Comparison of ENCODE assay signal across 9 mouse cellular contexts in the genomic region with DNA sequence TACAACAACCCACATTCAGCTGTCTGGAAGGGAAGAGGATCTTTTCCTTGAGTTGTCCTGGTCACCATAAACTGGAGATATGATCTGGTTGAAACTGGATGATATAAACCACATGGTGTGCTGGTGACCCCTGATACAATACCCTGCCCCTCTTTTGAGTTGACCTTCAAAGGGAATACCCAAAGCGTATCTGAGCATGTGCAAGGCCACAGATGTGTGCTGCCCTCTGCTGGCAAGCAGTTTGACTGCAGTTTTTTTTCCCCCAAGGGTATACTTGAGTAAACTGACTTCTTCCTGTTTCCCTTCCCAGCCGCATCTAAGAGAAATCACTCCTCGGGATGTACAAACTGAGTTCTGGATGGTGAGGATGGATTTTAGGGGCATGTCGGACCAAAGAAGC. TPM values are rescaled to one million over a fixed set of nuclear protein-coding genes. Genes with fewer than 3 reads are reported as not detected.
DNase-seq lines count a peak whose midpoint lies in the region; ATAC-seq and TF ChIP-seq lines count a peak whose summit lies in the region.
"Had no signal": no experiment of that assay in that cellular context is flagged by ENCODE, and none has a peak within 500 bp of the region (broad histone marks: within the 10 kb centered on the region; RNA-seq: fewer than 3 reads in every experiment).

No protein-coding gene starts in this region.

- ATAC-seq in G1E (ENCODE audit: extremely low read depth, insufficient number of reproducible peaks, low FRiP score, poor library complexity, severe bottlenecking) = peak; percentile 45; the same call in 1 of the 2 replicates
- ATAC-seq in megakaryocyte progenitor cell, adult 5-6 weeks (replicated peaks; ENCODE audit: poor library complexity) = peak; percentile 92
- 0 out of 2 replicates have a peak, but pooled peaks have one; percentile 37 for ATAC-seq in stomach, embryonic 14.5 days (ENCODE audit: insufficient number of reproducible peaks, insufficient read depth, low FRiP score, low read depth)

- intact Hi-C loops in gastrocnemius, adult 2 months (cut with DNase I) = no loop called here

- no peaks in the 10 kb centered on the region; the same call in 1 of the 2 replicates for H3K4me1 ChIP-seq in G1E (ENCODE audit: insufficient read depth, low read depth, low read length)
- H3K4me1 ChIP-seq in stomach, embryonic 14.5 days (ENCODE audit: control insufficient read depth, insufficient read depth, low read length) = no peaks in the 10 kb centered on the region

- H3K4me2 ChIP-seq in stomach, embryonic 14.5 days (replicated peaks; ENCODE audit: low read depth, low read length) = no peak overlapping the region

- 41% methylated on average over 4 of the region's 4 CpGs for WGBS in stomach, embryonic 14.5 days

- DNase-seq in gastrocnemius, adult 2 months = no peak
- DNase-seq in gastrocnemius, adult 8-10 months (ENCODE audit: low spot score in 2 of 2) = no peak
- peak; percentile 13 for DNase-seq in G1E (ENCODE audit: low spot score)
- DNase-seq in cerebellum, postnatal 25 days = peak; percentile 16 to 37
- DNase-seq in heart, postnatal 4 days = peak; percentile 57
- peak; percentile 54 to 57 for DNase-seq in layer of hippocampus, postnatal 10 days (ENCODE audit: low spot score in 2 of 2)

- no peak overlapping the region for H3K27ac ChIP-seq in gastrocnemius, adult 2 months
- H3K27ac ChIP-seq in stomach, embryonic 14.5 days (ENCODE audit: low read length) = no peak overlapping the region

- 0 out of 2 replicates have a peak, but pooled peaks cover 3% of the 10 kb centered on the region for H3K27me3 ChIP-seq in G1E (ENCODE audit: insufficient read depth, low read length)
- no peaks in the 10 kb centered on the region for H3K27me3 ChIP-seq in stomach, embryonic 14.5 days (ENCODE audit: control insufficient read depth, insufficient read depth, low read length)
- H3K27me3 ChIP-seq: megakaryocyte, embryonic 14.5 days had no signal

- H3K9ac ChIP-seq in stomach, embryonic 14.5 days (replicated peaks; ENCODE audit: low read depth, low read length) = no peak overlapping the region

- H3K9me3 ChIP-seq in G1E (replicated peaks) = no peaks in the 10 kb centered on the region
- H3K9me3 ChIP-seq in stomach, embryonic 14.5 days (ENCODE audit: control insufficient read depth, low read depth, low read length) = no peaks in the 10 kb centered on the region
- H3K9me3 ChIP-seq: megakaryocyte, embryonic 14.5 days had no signal

- no peak overlapping the region for H3K4me3 ChIP-seq in gastrocnemius, adult 2 months
- no peak overlapping the region for H3K4me3 ChIP-seq in G1E (ENCODE audit: low read depth, low read length)
- no peak overlapping the region for H3K4me3 ChIP-seq in stomach, embryonic 14.5 days (ENCODE audit: low read depth, low read length)
- H3K4me3 ChIP-seq: megakaryocyte, embryonic 14.5 days had no signal

- no peaks in the 10 kb centered on the region for H3K36me3 ChIP-seq in G1E (replicated peaks)
- no peaks in the 10 kb centered on the region for H3K36me3 ChIP-seq in stomach, embryonic 14.5 days (ENCODE audit: control insufficient read depth, insufficient read depth, low read length)

- peak; percentile 55 for TF ChIP-seq CTCF in gastrocnemius, adult 2 months (IDR thresholded peaks at IDR 0.05)
- TF ChIP-seq CTCF in G1E (IDR thresholded peaks at IDR 0.05; ENCODE audit: low read depth, low read length) = peak; percentile 90

RNA-seq across cellular contexts. Expression of a gene that starts 59.1 kb away (rescaled TPM):
- 1 to 10 TPM; 6.5 to 7.4 TPM for total RNA-seq in gastrocnemius, adult 2 months (2021)
- total RNA-seq in gastrocnemius, adult 8-10 months (2022) = 1 to 10 TPM; 4.3 to 5.0 (median 4.6) TPM
- total RNA-seq in G1E (2014; fragmentation: Nextera tagmentation) (43.3 and 50.9 TPM in 2 replicates), G1E (2017) (50.0 TPM in 2 replicates)
- 12.9 and 18.4 TPM in 2 replicates for polyA plus RNA-seq in G1E (2012)
- total RNA-seq in heart, postnatal 4 days (2021) = 10 to 100 TPM; 13.3 TPM
- 10 to 100 TPM; 19.4 to 21.3 TPM for total RNA-seq in layer of hippocampus, postnatal 10 days (2021)
- total RNA-seq in megakaryocyte progenitor cell, adult 5-6 weeks (2015) = 27.6 and 29.5 TPM in 2 replicates
- total RNA-seq in megakaryocyte progenitor cell, adult 5-6 weeks (2017) = 23.5 and 45.5 TPM in 2 replicates
- 39.8 and 40.6 TPM in 2 replicates for polyA plus RNA-seq in stomach, embryonic 14.5 days (2014; fragmentation: Nextera tagmentation; extraction: Ambion mirVana)

Comparison
In these comparisons a context has a peak if more than half of its experiments do, and no peak if none do; other contexts are left out.
1. DNase-seq: peak in G1E (single experiment), cerebellum, postnatal 25 days (2 of 2), heart, postnatal 4 days (single experiment) and layer of hippocampus, postnatal 10 days (2 of 2); none in gastrocnemius, adult 2 months (single experiment) and gastrocnemius, adult 8-10 months (0 of 2).
2. ATAC-seq: peak in every context shown above with its lines; median percentile 92 in megakaryocyte progenitor cell, adult 5-6 weeks; 45 in G1E; 37 in stomach, embryonic 14.5 days.